Mouse (Mus musculus): Measurements from ENCODE around the gene Olfr1162.
"Not testable (repeated sequence)": the region's sequence is repeated elsewhere in the genome, so short reads cannot be mapped to it uniquely, and the experiment has no call there.

Gene Olfr1162

DNA sequence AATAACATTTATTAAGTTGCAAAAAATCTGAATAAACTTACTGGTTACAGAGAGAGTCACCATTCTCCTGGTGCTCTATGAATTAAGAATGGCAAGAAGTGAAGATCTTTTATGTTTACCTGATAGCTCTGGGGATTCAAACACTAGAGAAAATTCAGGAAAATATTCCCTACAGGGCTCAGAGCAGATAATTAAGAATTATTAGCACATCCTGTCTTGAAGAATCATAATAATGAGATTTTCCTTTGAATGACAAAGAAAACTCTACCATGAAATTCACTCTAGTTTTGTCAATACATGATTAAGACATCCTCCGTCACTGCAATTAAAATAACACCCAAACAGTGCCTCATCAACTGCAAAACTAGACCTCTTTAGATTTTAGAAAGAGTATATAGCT lies at the start of gene Olfr1162:
Gene Olfr1162 (minus strand): TSS at position 101 of the 400 bp plus-strand sequence.
- DNase-seq (ENCODE audit: low spot score) = no peak

- no peak for DNase-seq (ENCODE audit: low spot score)
These were observed 42.9 kb upstream of the Olfr1162 start, which contains the start of gene Olfr1164 for GRCm38 (mm10) chr2:88093866-88094265. TSS of gene Olfr1164 (minus strand) at chr2:88093966.

GRCm38 (mm10) chr2:88071730-88072129 lies 20.8 kb upstream of the Olfr1162 start, which contains the start of gene Olfr1163:
TSS of gene Olfr1163 (minus strand) at chr2:88071830.
- no peak for DNase-seq (ENCODE audit: low spot score)

GRCm38 (mm10) chr2:88063587-88063986 lies 12.7 kb upstream of the Olfr1162 start:
- DNase-seq (ENCODE audit: low spot score) = no peak

GRCm38 (mm10) chr2:88037599-88037998 lies 13.3 kb downstream of the Olfr1162 start, which contains the start of gene Olfr73:
TSS of gene Olfr73 (minus strand) at chr2:88037699.
- DNase-seq (ENCODE audit: low spot score) = no peak

DNA sequence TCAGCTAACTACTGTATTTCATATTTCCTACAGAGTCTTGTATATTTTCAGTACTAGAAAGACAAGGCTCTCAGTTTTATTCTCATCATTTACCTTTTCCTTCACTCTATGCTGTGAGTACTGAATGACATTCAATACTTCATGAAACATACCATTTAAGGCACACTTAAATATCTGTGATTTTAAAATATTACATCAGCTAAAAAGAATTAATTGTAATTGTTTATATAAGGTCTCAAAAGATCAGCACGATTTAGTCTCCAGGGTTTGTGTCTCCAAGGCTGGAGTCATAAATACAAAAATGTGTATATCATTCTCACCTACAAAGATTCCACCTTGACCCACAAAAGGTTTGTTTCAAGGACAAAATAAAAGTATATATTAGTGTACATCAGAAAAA lies 28.5 kb downstream of the Olfr1162 start, which contains the start of gene Olfr1161:
Gene Olfr1161 (plus strand): TSS at position 301 of the 400 bp plus-strand sequence.
- not testable (repeated sequence) for DNase-seq (ENCODE audit: low spot score)

DNA sequence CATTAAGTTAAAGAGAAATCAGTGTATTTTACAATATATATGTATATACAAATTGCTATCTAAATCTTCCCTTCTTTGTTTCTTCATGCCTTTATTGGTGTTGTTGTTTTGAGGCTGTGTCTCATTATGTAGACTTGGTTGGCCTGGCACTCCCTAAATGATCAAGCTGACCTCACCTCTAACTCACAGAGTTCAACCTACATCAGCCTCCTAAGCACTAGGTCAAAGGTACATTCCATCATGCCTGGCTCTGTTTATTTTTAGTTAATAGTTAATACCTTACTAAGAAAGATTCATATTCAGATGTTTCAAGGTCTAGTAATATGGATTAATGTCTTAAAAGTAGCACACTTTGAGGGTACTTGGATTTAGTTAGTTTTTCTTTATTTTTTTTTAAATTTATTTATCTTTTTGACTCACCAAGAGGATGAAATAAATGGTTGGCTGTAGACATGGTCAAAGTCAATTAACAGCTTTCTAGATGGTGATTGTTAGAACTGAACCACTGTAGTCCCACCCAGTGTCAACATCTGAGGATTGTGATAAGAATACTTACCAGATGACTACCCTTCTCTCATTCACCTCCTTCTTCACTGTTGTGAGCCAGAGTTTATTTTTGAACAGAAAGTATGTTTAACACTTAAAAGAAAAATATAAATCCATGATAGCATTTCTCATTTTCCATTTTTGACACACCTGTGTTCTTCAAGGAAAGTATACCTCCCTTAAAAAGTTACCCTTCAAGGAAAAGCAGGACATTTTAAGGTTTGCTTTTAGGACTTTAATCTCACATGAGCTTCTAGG lies 43.2 kb downstream of the Olfr1162 start, which contains the start of gene Olfr1160:
Gene Olfr1160 (minus strand): TSS at position 754 of the 804 bp plus-strand sequence.
- DNase-seq (ENCODE audit: low spot score) = no peak

Measured in retina, embryonic 14.5 days (tissue).